Comparison of ENCODE assay signal across 8 mouse cellular contexts in the genomic region with DNA sequence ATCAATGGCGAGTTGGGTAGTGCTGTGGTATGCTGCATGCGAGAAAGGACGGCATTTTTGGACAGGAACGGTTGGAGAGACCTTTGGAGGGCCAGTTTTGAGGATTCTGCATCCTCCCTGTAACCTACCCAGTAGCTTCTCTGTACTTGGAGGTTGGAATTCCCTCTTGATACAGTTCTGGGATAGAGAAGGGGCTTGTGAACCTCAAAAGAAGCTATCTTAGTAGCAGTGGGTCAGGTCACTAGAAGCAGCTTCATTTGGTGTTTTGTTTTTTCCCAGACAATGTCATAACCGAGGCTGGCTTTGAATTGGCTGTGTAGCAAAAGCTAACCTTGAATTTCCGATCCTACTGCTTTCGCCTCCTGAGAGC. TPM values are rescaled to one million over a fixed set of nuclear protein-coding genes. Genes with fewer than 3 reads are reported as not detected.
A peak's percentile ranks its signal among the peaks of the same experiment; 100 is the strongest.
DNase-seq lines count a peak whose midpoint lies in the region; ATAC-seq and TF ChIP-seq lines count a peak whose summit lies in the region.

No protein-coding gene starts in this region.

- DNase-seq in left cerebral cortex, adult 2 months (ENCODE audit: extremely low spot score in 1 of 2, low spot score in 2 of 2) = no peak
- DNase-seq in left cerebral cortex, adult 11 months (ENCODE audit: low spot score) = no peak
- no peak for DNase-seq in intestine, embryonic 14.5 days (ENCODE audit: low spot score)
- no peak for DNase-seq in right cerebral cortex, postnatal 14 days
- no peak for DNase-seq in spleen, postnatal 10 days (ENCODE audit: low spot score in 2 of 2)
- no peak for DNase-seq in spleen, postnatal 36 days (ENCODE audit: low spot score in 2 of 2)

- H3K79me2 ChIP-seq in myocyte (ENCODE audit: control insufficient read depth, insufficient read depth) = peaks cover 33% of the 10 kb centered on the region

- no peak for ATAC-seq in embryonic facial prominence, embryonic 12.5 days (ENCODE audit: insufficient number of reproducible peaks, insufficient read depth, low FRiP score, low TSS enrichment)
- no peak for ATAC-seq in intestine, embryonic 14.5 days (replicated peaks; ENCODE audit: low FRiP score, low TSS enrichment, low read depth)

- peak overlapping the region; percentile 90 for H3K27ac ChIP-seq in left cerebral cortex, adult 2 months
- H3K27ac ChIP-seq in embryonic facial prominence, embryonic 12.5 days = peak overlapping the region; percentile 77
- peak overlapping the region; percentile 57; the same call in 1 of the 2 replicates for H3K27ac ChIP-seq in intestine, embryonic 14.5 days (ENCODE audit: low read depth)

- peaks cover 26% of the 10 kb centered on the region for H3K4me1 ChIP-seq in embryonic facial prominence, embryonic 12.5 days
- peaks cover 31% of the 10 kb centered on the region for H3K4me1 ChIP-seq in intestine, embryonic 14.5 days (replicated peaks; ENCODE audit: control insufficient read depth, insufficient read depth, low read length)

- peak overlapping the region; percentile 80 for H3ac ChIP-seq in myocyte (ENCODE audit: control insufficient read depth, insufficient read length)

- no peak for TF ChIP-seq POLR2A in myocyte (IDR thresholded peaks at IDR 0.05; ENCODE audit: insufficient read length, low read depth)

- peak overlapping the region; percentile 81 for H3K9ac ChIP-seq in embryonic facial prominence, embryonic 12.5 days
- peak overlapping the region; percentile 8; the same call in 1 of the 2 replicates for H3K9ac ChIP-seq in intestine, embryonic 14.5 days (ENCODE audit: low read length)

- H3K27me3 ChIP-seq in embryonic facial prominence, embryonic 12.5 days = no peaks in the 10 kb centered on the region
- H3K27me3 ChIP-seq in intestine, embryonic 14.5 days (replicated peaks; ENCODE audit: control insufficient read depth, insufficient read depth, low read length) = no peaks in the 10 kb centered on the region
- H3K27me3 ChIP-seq in myocyte (ENCODE audit: control insufficient read depth, insufficient read depth, insufficient read length) = peaks cover 7% of the 10 kb centered on the region

- WGBS in embryonic facial prominence, embryonic 12.5 days = 14% methylated on average over 7 of the region's 7 CpGs
- 21% methylated on average over 7 of the region's 7 CpGs for WGBS in intestine, embryonic 14.5 days

- H3K4me2 ChIP-seq in embryonic facial prominence, embryonic 12.5 days (replicated peaks) = peak overlapping the region; percentile 69
- peak overlapping the region; percentile 53 for H3K4me2 ChIP-seq in intestine, embryonic 14.5 days (ENCODE audit: low read length)
- peak overlapping the region; percentile 91 for H3K4me2 ChIP-seq in myocyte (ENCODE audit: low read depth)

- intact Hi-C loops in left cerebral cortex, adult 2 months (cut with DNase I) = no loop called here

- no peaks in the 10 kb centered on the region for H3K9me3 ChIP-seq in embryonic facial prominence, embryonic 12.5 days
- no peaks in the 10 kb centered on the region for H3K9me3 ChIP-seq in intestine, embryonic 14.5 days (ENCODE audit: control insufficient read depth, low read length)

- TF ChIP-seq CTCF in left cerebral cortex, adult 2 months (IDR thresholded peaks at IDR 0.05) = no peak

- no peaks in the 10 kb centered on the region for H3K36me3 ChIP-seq in embryonic facial prominence, embryonic 12.5 days
- H3K36me3 ChIP-seq in intestine, embryonic 14.5 days (ENCODE audit: control insufficient read depth, insufficient read depth, low read length) = no peaks in the 10 kb centered on the region
- H3K36me3 ChIP-seq in myocyte (ENCODE audit: control insufficient read depth, insufficient read depth) = no peaks in the 10 kb centered on the region

- H3K4me3 ChIP-seq in left cerebral cortex, adult 2 months = peak overlapping the region; percentile 98
- H3K4me3 ChIP-seq in embryonic facial prominence, embryonic 12.5 days = peak overlapping the region; percentile 86
- H3K4me3 ChIP-seq in intestine, embryonic 14.5 days (ENCODE audit: low read depth, low read length) = peak overlapping the region; percentile 85
- peak overlapping the region; percentile 49 for H3K4me3 ChIP-seq in myocyte

TF ChIP-seq in myocyte, 11 proteins besides CTCF, POLR2A, EP300 and RAD21:
- no peak for TF ChIP-seq SRF (IDR thresholded peaks at IDR 0.05; ENCODE audit: control insufficient read depth, insufficient read length, low read depth)
- TF ChIP-seq MAX (IDR thresholded peaks at IDR 0.05; ENCODE audit: low read depth) = no peak
- no peak for TF ChIP-seq REST (IDR thresholded peaks at IDR 0.05; ENCODE audit: insufficient read depth, insufficient read length)
- no peak for TF ChIP-seq TCF3 (IDR thresholded peaks at IDR 0.05; ENCODE audit: insufficient read length, low read depth)
- no peak for TF ChIP-seq POLR2AphosphoS2 (IDR thresholded peaks at IDR 0.05; ENCODE audit: insufficient read length, low read depth)
- TF ChIP-seq USF1 (IDR thresholded peaks at IDR 0.05; ENCODE audit: low read depth) = no peak
- no peak for TF ChIP-seq CEBPB (IDR thresholded peaks at IDR 0.05; ENCODE audit: insufficient read depth, poor library complexity, severe bottlenecking)
- TF ChIP-seq TCF12 (IDR thresholded peaks at IDR 0.05; ENCODE audit: insufficient read depth, poor library complexity, severe bottlenecking) = no peak
- no peak for TF ChIP-seq MYOD1 (IDR thresholded peaks at IDR 0.05; ENCODE audit: control insufficient read depth in 1 of 3, insufficient read length in 2 of 3, low read depth in 2 of 3)
- TF ChIP-seq MYOG (IDR thresholded peaks at IDR 0.05; ENCODE audit: control insufficient read depth in 1 of 3, insufficient read depth in 1 of 3, insufficient read length in 2 of 3, low read depth in 2 of 3) = no peak
- TF ChIP-seq E2F4 (IDR thresholded peaks at IDR 0.05; ENCODE audit: insufficient read depth) = no peak

RNA-seq across cellular contexts. Expression of gene Bnip3, which starts 0.9 kb away (rescaled TPM):
- total RNA-seq in left cerebral cortex, adult 2 months (2021) = 100 to 1,000 TPM; 128 to 136 TPM
- 84.2 and 91.0 TPM in 2 replicates for polyA plus RNA-seq in embryonic facial prominence, embryonic 12.5 days (2016; fragmentation: Nextera tagmentation; extraction: Ambion mirVana)
- polyA plus RNA-seq in intestine, embryonic 14.5 days (2014; fragmentation: Nextera tagmentation; extraction: Ambion mirVana) = 173 and 179 TPM in 2 replicates
- polyA plus RNA-seq in myocyte (2012; fragmentation: generic; extraction: Trizol) = 49.7 TPM

RNA-seq across cellular contexts. Expression of gene Jakmip3, which starts 30.4 kb away (rescaled TPM):
- total RNA-seq in left cerebral cortex, adult 2 months (2021) = 10 to 100 TPM; 54.0 to 54.7 TPM
- polyA plus RNA-seq in embryonic facial prominence, embryonic 12.5 days (2016; fragmentation: Nextera tagmentation; extraction: Ambion mirVana) = 0.67 and 0.74 TPM in 2 replicates
- 0.46 and 0.47 TPM in 2 replicates for polyA plus RNA-seq in intestine, embryonic 14.5 days (2014; fragmentation: Nextera tagmentation; extraction: Ambion mirVana)
- polyA plus RNA-seq in myocyte (2012; fragmentation: generic; extraction: Trizol) = 0.01 TPM
